Mouse (Mus musculus): ENCODE results near the gene Ltb4r1.

Ltb4r1 gene

GRCm38 (mm10) chr14:55747051-55747847 is 18.5 kb upstream of the Ltb4r1 start:
- no peak for DNase-seq

GRCm38 (mm10) chr14:55757566-55757965 is 8.2 kb upstream of the Ltb4r1 start:
- no peak for DNase-seq

- DNase-seq: peak; percentile 33 to 60
These were observed 7.4 kb upstream of the Ltb4r1 start, which contains the start of gene Cideb for GRCm38 (mm10) chr14:55758363-55758784. Gene Cideb (minus strand): TSS chr14:55758458.

GRCm38 (mm10) chr14:55760156-55760555 is 5.6 kb upstream of the Ltb4r1 start:
- peak; percentile 86 to 92 for DNase-seq

GRCm38 (mm10) chr14:55761163-55761562 is 4.6 kb upstream of the Ltb4r1 start, which contains the start of gene Ltb4r2:
Gene Ltb4r2 (plus strand): TSS chr14:55761428.
- no peak for DNase-seq

GRCm38 (mm10) chr14:55762001-55762821 is 3.6 kb upstream of the Ltb4r1 start:
- peak; percentile 60 to 62 for DNase-seq

GRCm38 (mm10) chr14:55763166-55763565 is 2.6 kb upstream of the Ltb4r1 start:
- no peak for DNase-seq

GRCm38 (mm10) chr14:55767519-55768414 is 2.0 kb downstream of the Ltb4r1 start:
- DNase-seq: peak; percentile 83 to 87

- DNase-seq: no peak
These were observed 2.8 kb downstream of the Ltb4r1 start for GRCm38 (mm10) chr14:55768555-55768954.

- no peak for DNase-seq
These were observed 3.4 kb downstream of the Ltb4r1 start for GRCm38 (mm10) chr14:55769087-55769703.

GRCm38 (mm10) chr14:55776711-55777110 is 10.9 kb downstream of the Ltb4r1 start:
- DNase-seq: no peak

GRCm38 (mm10) chr14:55777176-55777575 is 11.4 kb downstream of the Ltb4r1 start:
- DNase-seq: no peak

- no peak for DNase-seq
These were observed 12.0 kb downstream of the Ltb4r1 start for GRCm38 (mm10) chr14:55777806-55778205.

GRCm38 (mm10) chr14:55778686-55779085 is 12.9 kb downstream of the Ltb4r1 start:
- no peak for DNase-seq

- DNase-seq: no peak
These were observed 13.9 kb downstream of the Ltb4r1 start for GRCm38 (mm10) chr14:55779656-55780055.

- DNase-seq: no peak
These were observed 15.0 kb downstream of the Ltb4r1 start for GRCm38 (mm10) chr14:55780736-55781135.

- DNase-seq: peak; percentile 62 to 76
These were observed 15.5 kb downstream of the Ltb4r1 start for GRCm38 (mm10) chr14:55781310-55781709.

- no peak for DNase-seq
These were observed 16.7 kb downstream of the Ltb4r1 start for GRCm38 (mm10) chr14:55782361-55782960.

GRCm38 (mm10) chr14:55783171-55783957 is 17.6 kb downstream of the Ltb4r1 start:
- DNase-seq: no peak

- no peak for DNase-seq
These were observed 18.1 kb downstream of the Ltb4r1 start, which contains the start of gene Adcy4 for GRCm38 (mm10) chr14:55783958-55784235. Gene Adcy4 (minus strand): TSS chr14:55784095.

GRCm38 (mm10) chr14:55785195-55785594 is 19.4 kb downstream of the Ltb4r1 start:
- DNase-seq: no peak
